Mouse (Mus musculus) megakaryocyte-erythroid progenitor cell, adult 5 weeks (primary cell): ENCODE data around the gene Acss2. TPM values are rescaled to one million over a fixed set of nuclear protein-coding genes. Genes with fewer than 3 reads are reported as not detected.

Experiments used
- polyA plus RNA-seq: library from polyadenylated mRNA; stranded (reverse); fragments of >175 nt; gene quantifications from 2 replicates; pipeline ENCODE4 v1.2.3, GENCODE M21; 2012

Gene Acss2
- 7.5 and 10.4 TPM in 2 replicates for polyA plus RNA-seq

DNA sequence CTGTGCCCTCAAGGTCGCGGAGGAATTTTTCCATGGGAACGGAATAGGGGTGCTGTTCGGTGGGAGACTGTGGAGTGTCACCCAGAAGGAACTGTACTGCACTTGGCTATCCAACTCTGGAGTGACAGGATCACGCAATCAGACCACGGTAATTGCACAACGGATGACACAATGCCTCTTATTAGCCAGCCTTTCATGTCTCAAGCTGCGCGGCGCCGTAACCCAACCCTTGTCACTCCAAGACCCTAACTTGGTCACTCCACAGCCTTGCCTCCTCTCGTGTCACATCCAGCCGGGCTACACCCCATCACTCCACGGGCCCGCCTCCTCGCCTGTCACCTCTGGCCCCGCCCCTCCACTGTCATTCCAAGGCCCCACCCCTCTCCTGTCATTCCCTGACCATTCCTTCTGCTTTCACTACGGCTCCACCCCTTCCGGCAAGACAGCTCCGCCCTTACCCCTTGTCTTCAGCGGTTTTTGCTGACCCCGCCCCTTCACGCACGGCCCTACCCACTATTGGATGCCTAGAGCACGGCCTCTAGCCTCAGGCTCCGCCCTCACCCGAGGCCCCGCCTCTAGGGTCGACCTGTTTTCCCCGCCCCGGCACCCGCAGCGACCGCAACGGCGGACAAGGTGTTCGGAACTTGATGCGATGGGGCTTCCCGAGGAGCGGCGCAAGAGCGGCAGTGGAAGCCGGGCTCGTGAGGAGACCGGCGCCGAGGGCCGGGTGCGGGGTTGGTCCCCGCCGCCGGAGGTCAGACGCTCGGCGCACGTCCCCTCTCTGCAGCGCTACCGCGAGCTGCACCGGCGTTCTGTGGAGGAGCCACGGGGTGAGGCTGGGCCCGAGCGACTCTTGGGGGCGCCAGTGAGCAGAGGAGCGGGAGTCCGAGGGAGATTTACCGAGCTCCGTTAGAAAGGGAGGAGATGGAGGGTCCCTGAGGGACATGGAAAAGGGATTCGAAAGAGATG, at the start of gene Acss2, which contains the start of gene Ggt7:
Gene Acss2, plus strand, starts transcription at position 494 of the 969 bp plus-strand sequence.
Gene Ggt7, minus strand, starts transcription at position 783 of the 969 bp plus-strand sequence.

DNA sequence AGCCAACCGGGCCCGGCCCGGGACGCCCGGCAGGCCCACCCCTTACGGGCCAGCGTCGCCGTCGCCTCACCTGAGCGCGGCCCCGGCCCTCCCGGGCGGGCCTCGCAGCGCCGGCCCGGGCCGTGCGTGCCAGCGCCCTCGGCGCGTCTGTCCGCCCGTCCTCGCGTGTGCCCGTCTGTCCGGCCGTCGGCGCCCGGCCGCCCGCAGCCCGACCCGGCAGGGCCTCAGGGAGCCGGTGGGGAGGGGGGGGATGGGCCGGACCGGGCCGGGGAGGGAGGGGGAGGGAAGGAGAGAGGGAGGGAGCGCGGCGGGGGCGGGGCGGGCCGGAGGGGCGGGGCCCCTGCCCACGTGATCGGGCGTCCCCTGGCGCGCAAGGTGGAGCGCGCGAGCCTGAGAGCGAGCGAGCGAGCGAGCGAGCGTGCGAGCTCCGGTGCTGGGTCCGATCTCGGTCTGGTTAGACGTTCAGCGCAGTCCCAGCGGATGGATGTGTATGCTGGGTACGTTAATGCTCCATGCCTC, 44.1 kb upstream of the Acss2 start, which contains the start of gene Ncoa6:
Gene Ncoa6, minus strand, starts transcription at position 325 of the 519 bp plus-strand sequence.

DNA sequence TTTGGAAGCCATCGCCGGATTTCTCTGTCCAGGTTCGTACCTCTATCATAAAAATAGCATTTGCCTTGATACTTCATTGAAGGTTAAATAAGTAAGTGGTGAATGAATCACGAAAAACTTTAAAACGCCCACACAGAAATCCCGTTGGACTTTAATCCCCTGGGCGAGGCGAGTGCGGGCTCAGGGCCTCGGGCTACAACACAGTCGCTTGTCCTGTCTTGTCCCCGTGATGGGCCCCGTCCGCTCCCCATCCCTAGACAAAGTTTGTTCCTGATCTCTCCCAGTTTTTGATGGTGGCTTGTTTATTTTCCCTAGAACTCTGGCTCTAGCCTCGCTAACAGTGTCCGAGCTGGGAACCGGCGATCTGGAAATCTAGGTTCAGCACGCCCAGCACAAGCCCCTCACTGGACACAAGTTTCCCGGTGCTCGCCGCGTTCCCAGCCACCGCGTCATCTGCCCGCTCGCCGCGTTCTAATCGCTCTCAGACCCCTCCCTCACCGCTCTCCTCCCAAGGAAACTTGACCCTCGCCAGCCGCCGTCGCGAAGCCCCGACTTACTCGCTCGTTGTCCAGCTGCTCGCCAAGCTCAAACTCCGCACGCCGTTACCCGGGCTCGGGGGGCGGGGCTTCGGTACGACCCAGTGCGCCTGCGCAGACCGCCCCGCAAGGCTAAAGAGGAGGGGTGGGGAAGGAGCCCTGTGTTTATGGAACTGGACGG, 74.5 kb downstream of the Acss2 start, which contains the start of gene Gss:
Gene Gss, minus strand, starts transcription at position 674 of the 717 bp plus-strand sequence.

GRCm38 (mm10) chr2:155610978-155611377, 93.2 kb downstream of the Acss2 start, which contains the start of gene Myh7b:
TSS of gene Myh7b (plus strand) at chr2:155611212.

Other genes with a start within 250 kb of the Acss2 start
- gene Map1lc3a, start 241.7 kb upstream of the Acss2 start, polyA plus RNA-seq: 54.0 and 58.5 TPM in 2 replicates
- gene Pigu, start 160.5 kb upstream of the Acss2 start, polyA plus RNA-seq: 19.7 and 21.6 TPM in 2 replicates
- 18.4 and 19.9 TPM in 2 replicates for gene Trp53inp2, start 136.9 kb upstream of the Acss2 start, polyA plus RNA-seq
- gene Ncoa6, start 44.1 kb upstream of the Acss2 start, polyA plus RNA-seq: 55.4 and 75.3 TPM in 2 replicates
- 0.38 and 0.43 TPM in 2 replicates for gene Ggt7, start 289 bp downstream of the Acss2 start, polyA plus RNA-seq
- gene Gss, start 74.9 kb downstream of the Acss2 start, polyA plus RNA-seq: 16.0 and 16.6 TPM in 2 replicates
- gene Myh7b, start 93.3 kb downstream of the Acss2 start, polyA plus RNA-seq: 0.11 and 0.34 TPM in 2 replicates
- gene Trpc4ap, start 174.4 kb downstream of the Acss2 start, polyA plus RNA-seq: 90.8 and 99.6 TPM in 2 replicates
- 103 and 158 TPM in 2 replicates for gene Edem2, start 211.5 kb downstream of the Acss2 start, polyA plus RNA-seq
- gene Gm17581, start 217.9 kb downstream of the Acss2 start, polyA plus RNA-seq: not detected in 2 replicates
- 2.4 and 2.9 TPM in 2 replicates for gene Procr, start 233.2 kb downstream of the Acss2 start, polyA plus RNA-seq